Mouse (Mus musculus): Measurements from ENCODE around the gene Slc39a3.
"Not testable (repeated sequence)": the region's sequence is repeated elsewhere in the genome, so short reads cannot be mapped to it uniquely, and the experiment has no call there.

The Slc39a3 gene

GRCm38 (mm10) chr10:81050645-81051044 is 13.4 kb upstream of the Slc39a3 start:
- DNase-seq (ENCODE audit: low spot score in 2 of 2), result no peak

DNA sequence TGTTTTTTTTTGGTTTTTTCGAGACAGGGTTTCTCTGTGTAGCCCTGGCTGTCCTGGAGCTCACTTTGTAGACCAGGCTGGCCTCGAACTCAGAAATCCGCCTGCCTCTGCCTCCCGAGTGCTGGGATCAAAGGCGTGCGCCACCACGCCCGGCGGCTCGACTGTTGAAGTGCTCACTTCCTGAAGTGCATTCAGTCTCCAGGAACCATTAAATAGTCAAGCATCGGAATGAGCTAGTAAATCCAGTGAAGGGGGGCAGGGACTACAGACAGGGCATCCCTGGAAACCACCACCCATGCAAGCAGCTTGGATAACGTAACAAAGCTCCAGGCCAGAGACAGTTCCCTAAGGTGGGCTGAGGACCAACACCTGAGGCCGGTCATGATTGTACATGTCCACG is 8.0 kb upstream of the Slc39a3 start:
- DNase-seq (ENCODE audit: low spot score in 2 of 2), result not testable (repeated sequence)

DNA sequence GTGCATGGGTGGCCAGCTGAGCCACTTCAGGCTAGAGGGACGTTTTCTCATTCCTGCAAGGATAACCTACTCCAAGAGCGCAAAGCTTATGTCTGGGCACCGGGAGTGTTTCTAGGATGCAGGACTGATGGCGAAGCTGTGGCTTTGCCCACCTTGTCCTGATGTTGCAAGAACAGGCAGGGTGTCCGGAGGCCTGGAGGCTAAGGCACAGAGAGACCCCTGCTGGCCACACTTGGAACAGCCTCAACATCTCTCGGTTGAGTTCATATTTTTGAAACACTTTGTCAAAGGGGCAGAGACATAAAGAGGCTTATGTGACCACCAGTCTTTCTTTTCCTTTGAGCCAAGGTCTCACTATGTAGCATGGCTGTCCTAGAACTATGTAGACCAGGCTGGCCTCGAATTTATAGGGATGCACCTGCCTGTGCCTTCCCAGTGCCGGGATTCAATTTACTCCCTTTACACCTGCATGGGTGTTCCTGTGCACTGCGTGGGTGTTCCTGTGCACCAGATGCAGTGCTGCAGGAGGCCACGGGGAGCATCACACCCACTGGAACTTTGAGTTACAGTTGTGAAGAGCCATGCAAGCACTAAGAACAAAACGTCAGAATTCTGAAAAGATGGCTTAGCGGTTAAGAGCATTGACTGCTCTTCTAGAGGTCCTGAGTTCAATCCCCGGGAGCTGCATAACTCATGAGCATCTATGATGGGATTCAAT is 4.4 kb upstream of the Slc39a3 start:
- DNase-seq (ENCODE audit: low spot score in 2 of 2), result peak in 1 of 2 experiments; percentile 58

DNA sequence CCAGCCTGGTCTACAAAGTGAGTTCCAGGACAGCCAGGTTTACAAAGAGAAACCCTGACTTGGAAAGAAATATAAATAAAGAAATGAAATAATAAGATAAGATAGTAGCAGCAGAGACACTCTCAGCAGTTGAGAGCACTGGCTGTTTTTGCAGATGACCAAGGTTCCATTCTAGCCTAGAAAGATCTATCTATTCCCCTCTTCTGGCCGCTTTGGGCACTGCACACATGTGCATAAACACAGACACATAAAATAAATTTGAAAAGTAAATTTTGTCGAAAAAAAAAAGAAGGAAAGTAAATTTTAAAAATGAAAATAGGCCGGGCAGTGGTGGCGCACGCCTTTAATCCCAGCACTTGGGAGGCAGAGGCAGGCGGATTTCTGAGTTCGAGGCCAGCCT is 975 bp downstream of the Slc39a3 start:
- DNase-seq (ENCODE audit: low spot score in 2 of 2), result no peak

GRCm38 (mm10) chr10:81033586-81033985 is 3.6 kb downstream of the Slc39a3 start:
- no peak for DNase-seq (ENCODE audit: low spot score in 2 of 2)

GRCm38 (mm10) chr10:81029031-81029430 is 8.2 kb downstream of the Slc39a3 start:
- no peak for DNase-seq (ENCODE audit: low spot score in 2 of 2)

DNA sequence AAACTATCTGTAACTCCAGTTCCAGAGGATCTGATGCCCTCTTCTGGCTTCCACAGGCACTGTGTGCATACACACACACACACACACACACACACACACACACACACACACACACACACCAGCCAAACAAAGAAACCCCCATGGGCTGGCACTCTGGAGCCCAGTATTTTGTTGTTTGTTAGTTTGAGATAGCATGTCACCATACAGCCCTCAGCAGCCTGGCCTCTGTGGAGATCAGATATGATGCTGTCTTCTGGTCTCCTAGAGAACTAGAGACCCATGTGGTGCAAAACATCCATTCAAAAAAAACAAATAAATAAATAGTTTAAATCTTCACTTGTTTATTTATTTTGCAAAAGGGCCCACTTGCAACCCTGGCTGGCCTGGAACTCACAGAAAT is 9.0 kb downstream of the Slc39a3 start:
- no peak for DNase-seq (ENCODE audit: low spot score in 2 of 2)

DNA sequence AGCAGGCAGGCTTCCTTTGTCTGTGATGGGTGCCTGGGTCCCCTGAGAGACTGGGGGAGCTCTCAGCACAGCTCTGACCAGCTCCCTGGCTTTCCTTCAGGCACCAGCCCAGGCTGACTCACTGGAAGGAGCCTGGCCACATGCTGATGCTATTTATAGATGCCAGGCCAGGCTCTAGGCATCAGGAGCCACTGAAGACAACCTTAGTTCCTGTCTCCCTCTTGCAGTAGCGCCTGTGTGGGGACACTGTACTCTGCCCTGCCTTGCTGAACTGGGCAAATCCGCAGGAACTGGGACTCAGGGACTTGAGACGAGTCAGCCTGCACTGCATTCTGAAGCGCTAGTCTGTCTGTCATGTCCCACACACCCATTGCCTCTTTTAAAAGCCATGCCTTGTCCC is 9.9 kb downstream of the Slc39a3 start:
- DNase-seq (ENCODE audit: low spot score in 2 of 2), result no peak

DNA sequence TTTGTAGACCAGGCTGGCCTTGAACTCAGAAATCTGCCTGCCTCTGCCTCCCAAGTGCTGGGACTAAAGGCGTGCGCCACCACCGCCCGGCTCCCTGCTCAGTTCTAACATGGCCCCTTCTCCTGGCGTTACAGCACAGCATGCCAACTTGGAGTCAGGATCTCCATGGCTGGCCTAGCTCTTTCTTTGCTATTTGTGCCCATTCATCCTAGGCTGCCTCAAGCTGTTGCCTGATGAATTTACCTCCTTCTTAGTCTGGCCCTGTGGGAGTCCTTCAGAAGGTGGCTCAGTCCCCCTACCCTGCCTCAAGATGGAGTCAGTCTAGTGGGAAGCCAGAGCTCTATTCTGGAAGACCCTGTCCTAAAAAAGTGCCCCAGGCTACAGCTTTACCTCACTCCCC is 10.4 kb downstream of the Slc39a3 start:
- DNase-seq (ENCODE audit: low spot score in 2 of 2), result no peak

DNA sequence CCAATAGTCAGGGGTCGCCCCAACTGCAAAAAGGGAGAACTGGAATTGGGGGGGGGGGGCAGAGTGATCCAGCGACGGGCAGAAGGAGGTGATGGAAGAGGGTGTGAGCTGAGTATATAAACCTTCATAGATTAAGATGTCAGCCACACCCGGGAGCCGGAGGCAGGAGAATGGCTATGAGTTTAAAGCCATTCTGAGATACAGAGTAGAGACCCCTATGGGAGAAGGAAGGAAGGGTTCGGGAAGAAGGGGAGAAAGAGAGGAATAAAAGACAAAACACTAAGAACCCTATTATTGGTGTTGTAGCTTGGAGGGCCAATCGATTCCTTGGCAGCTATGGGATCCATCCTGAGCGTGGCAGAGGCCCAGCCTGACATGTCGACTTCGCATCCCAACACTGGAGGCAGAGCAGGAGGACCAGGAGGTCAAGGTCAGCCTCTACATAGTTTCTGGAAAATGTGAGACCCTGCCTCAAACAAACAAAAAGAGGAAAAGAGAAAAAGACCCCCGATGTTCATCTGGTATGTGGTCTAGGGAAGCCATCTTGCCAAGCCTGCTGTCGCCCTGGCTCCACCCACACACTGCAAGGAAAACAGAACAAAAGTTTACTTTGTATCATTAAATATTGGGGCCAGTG is 11.5 kb downstream of the Slc39a3 start, which contains the start of gene Diras1:
Gene Diras1 (minus strand): TSS at position 24 of the 637 bp plus-strand sequence.
- no peak for DNase-seq (ENCODE audit: low spot score in 2 of 2)

GRCm38 (mm10) chr10:81025047-81025621 is 12.1 kb downstream of the Slc39a3 start:
- DNase-seq (ENCODE audit: low spot score in 2 of 2), result no peak

- no peak for DNase-seq (ENCODE audit: low spot score in 2 of 2)
Measured at GRCm38 (mm10) chr10:81024346-81024937, 12.8 kb downstream of the Slc39a3 start.

- no peak for DNase-seq (ENCODE audit: low spot score in 2 of 2)
Measured at GRCm38 (mm10) chr10:81022744-81023143, 14.5 kb downstream of the Slc39a3 start.

DNA sequence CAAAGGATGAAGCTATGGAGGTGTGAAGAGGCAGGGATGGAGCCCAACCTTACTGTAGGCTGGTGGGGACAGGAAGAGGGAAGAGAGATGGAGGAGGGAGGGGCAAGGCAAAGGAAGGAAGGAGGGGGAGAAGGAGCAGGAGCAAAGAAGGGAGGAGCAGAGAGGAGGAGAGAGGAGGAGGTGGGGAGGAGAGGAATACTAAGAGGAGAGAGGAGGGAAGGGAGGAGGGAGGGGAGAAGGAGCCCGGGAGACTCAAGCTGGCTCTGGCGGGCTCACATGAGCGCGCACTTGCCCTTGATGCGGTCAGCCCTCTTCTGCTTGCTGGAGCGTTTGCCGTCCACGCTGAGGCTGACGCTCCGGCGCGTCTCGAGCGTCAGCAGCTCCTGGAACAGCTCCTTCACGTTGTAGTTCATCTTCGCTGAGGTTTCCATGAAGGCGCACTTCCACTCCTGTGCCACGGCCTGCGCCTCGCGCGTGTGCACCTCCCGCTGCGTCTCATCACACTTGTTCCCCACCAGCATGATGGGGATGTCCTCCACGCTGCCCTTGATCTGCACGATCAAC is 15.6 kb downstream of the Slc39a3 start:
- no peak for DNase-seq (ENCODE audit: low spot score in 2 of 2)

GRCm38 (mm10) chr10:81020207-81020606 is 17.0 kb downstream of the Slc39a3 start:
- DNase-seq (ENCODE audit: low spot score in 2 of 2), result no peak

GRCm38 (mm10) chr10:81019687-81020086 is 17.5 kb downstream of the Slc39a3 start:
- no peak for DNase-seq (ENCODE audit: low spot score in 2 of 2)

DNA sequence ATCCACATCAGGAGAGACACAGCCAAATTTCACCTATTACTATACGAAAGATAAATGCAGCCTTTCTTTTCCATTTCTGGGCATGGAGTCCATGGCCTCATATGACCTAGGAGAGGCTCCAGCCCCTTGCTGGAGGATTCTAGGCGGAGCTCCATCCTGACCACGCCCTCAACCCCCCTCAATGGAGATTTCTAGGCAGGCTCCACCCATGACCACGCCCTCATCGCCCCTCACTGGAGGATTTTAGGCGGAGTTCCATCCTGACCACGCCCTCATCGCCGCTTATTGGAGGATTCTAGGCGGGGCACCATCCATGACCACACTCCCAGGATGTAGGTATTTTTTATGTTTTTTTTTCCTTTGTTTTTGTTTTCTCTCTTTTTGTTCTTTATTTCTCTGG is 18.9 kb downstream of the Slc39a3 start:
- no peak for DNase-seq (ENCODE audit: low spot score in 2 of 2)

DNA sequence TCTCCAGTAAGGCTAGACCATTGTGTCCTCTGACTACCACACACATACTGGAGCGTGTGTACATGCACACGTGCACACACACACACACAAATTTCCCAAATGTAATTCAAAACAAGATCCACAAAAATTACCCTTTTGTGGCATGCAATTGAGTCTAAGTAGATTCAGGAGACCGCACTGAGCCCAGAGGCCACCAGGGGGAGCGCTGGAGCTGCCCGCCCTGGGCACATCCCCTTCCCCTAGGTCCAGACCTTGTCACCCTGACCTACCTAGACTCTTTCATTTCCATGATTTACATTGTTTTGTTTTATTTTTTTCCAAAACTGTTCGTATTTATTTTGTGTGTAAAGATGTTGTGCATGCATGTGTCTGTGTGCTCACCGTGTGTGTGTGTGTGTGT is 20.6 kb downstream of the Slc39a3 start:
- no peak for DNase-seq (ENCODE audit: low spot score in 2 of 2)

- no peak for DNase-seq (ENCODE audit: low spot score in 2 of 2)
Measured at GRCm38 (mm10) chr10:81015666-81016065, 21.6 kb downstream of the Slc39a3 start.

GRCm38 (mm10) chr10:81014393-81015384 is 22.5 kb downstream of the Slc39a3 start, which contains the start of gene Gng7:
TSS of gene Gng7 (minus strand) at chr10:81014945.
- peak; percentile 97 to 98 for DNase-seq (ENCODE audit: low spot score in 2 of 2)

DNA sequence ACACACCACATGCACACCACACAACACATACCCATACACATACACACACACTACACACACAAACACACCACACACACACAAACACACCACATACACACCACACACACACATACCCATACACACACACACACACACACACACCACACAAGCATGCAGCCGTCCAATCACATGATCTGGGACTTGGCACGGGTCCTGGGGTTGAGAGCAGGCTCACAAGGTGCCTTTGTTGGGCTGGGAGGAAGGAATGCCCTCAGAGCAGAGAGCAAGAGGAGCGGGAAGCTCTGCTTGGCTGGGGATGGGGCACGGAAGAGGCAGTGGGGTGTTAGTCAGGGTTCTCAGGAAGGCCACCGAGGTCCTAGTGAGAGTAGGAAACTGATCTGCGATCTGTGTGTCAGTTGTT is 26.4 kb downstream of the Slc39a3 start:
- no peak for DNase-seq (ENCODE audit: low spot score in 2 of 2)

All from frontal cortex, postnatal 14 days (tissue).